Mouse (Mus musculus) neural tube, embryonic 12.5 days (tissue): ENCODE measurements around the gene Polr1e. TPM values are rescaled to one million over a fixed set of nuclear protein-coding genes. Genes with fewer than 3 reads are reported as not detected.

Experiments used
- ATAC-seq: fragments of 200-750 bp; cut with Nextera tagmentation; 2 replicates; pipeline ENCODE4 v1.8.0; 2017; ENCODE audit warnings: low read depth, mild to moderate bottlenecking, moderate TSS enrichment, moderate library complexity; ENCODE audit not compliant: low FRiP score
- H3K27ac ChIP-seq: fragments of 300-500 bp; sonication (generic); 2 replicates; pipeline ENCODE4 v1.5.1; 2016
- H3K27me3 ChIP-seq: fragments of 300-500 bp; sonication (generic); replicated peaks from 2 replicates; pipeline ENCODE4 v1.6.1; 2016; ENCODE audit warnings: mild to moderate bottlenecking
- H3K36me3 ChIP-seq: fragments of 300-500 bp; sonication (generic); 2 replicates; pipeline ENCODE4 v1.6.1; 2016; ENCODE audit warnings: mild to moderate bottlenecking
- H3K4me1 ChIP-seq: fragments of 300-500 bp; sonication (generic); 2 replicates; pipeline ENCODE4 v1.6.1; 2016
- H3K4me2 ChIP-seq: fragments of 300-500 bp; sonication (generic); replicated peaks from 2 replicates; pipeline ENCODE4 v1.6.1; 2016; ENCODE audit warnings: mild to moderate bottlenecking
- H3K4me3 ChIP-seq: fragments of 300-500 bp; sonication (generic); 2 replicates; pipeline ENCODE4 v1.5.1; 2016
- H3K9ac ChIP-seq: fragments of 300-500 bp; sonication (generic); 2 replicates; pipeline ENCODE4 v1.6.1; 2016; ENCODE audit warnings: mild to moderate bottlenecking
- H3K9me3 ChIP-seq: fragments of 300-500 bp; sonication (generic); 2 replicates; pipeline ENCODE4 v1.6.1; 2016; ENCODE audit warnings: mild to moderate bottlenecking
- WGBS: fragments of 180-500 bp; shearing (Covaris S2); methylation state at CpG from one replicate; pipeline ENCODE4 v1.1.7; 2016; 5-methylcytosine and 5-hydroxymethylcytosine counted together
- polyA plus RNA-seq: library from polyadenylated mRNA; unstranded; fragments of >200 nt; fragmentation: Nextera tagmentation; extraction: Ambion mirVana; gene quantifications from 2 replicates; pipeline ENCODE4 v1.2.1, GENCODE M21; 2016

Gene Polr1e
- 43.7 and 47.5 TPM in 2 replicates for polyA plus RNA-seq

- H3K9ac ChIP-seq, result peak within 1 kb of the TSS; percentile 71
- under 1% methylated on average over 29 of the region's 29 CpGs for WGBS
- H3K4me2 ChIP-seq, result peak within 1 kb of the TSS; percentile 97
- H3K4me1 ChIP-seq, result peaks cover 16% of the 10 kb centered on the region
- ATAC-seq, result peak; percentile 94
- H3K4me3 ChIP-seq, result peak within 1 kb of the TSS; percentile 71
- H3K27ac ChIP-seq, result no peak within 1 kb of the TSS
- peaks cover 4% of the 10 kb centered on the region; the same call in 1 of the 2 replicates for H3K36me3 ChIP-seq
- H3K9me3 ChIP-seq, result no peaks in the 10 kb centered on the region
- no peaks in the 10 kb centered on the region for H3K27me3 ChIP-seq
Measured at GRCm38 (mm10) chr4:45018452-45018980, at the start of gene Polr1e. Polr1e (plus strand) TSS chr4:45018583.

GRCm38 (mm10) chr4:44970056-44970455 is 48.3 kb upstream of the Polr1e start:
- Histone ChIP-seq H3K4me3 (no peak overlapping the region), H3K27me3 (no peaks in the 10 kb centered on the region), H3K4me1 (no peaks in the 10 kb centered on the region), H3K9me3 (no peaks in the 10 kb centered on the region), H3K9ac (no peak overlapping the region), H3K4me2 (no peak overlapping the region), H3K27ac (no peak overlapping the region), H3K36me3 (no peaks in the 10 kb centered on the region)
- ATAC-seq, result no peak
- WGBS, result 93% methylated on average over 7 of the region's 7 CpGs

GRCm38 (mm10) chr4:44970612-44971110 is 47.7 kb upstream of the Polr1e start:
- H3K27me3 ChIP-seq, result no peaks in the 10 kb centered on the region
- H3K9ac ChIP-seq, result no peak overlapping the region
- H3K36me3 ChIP-seq, result no peaks in the 10 kb centered on the region
- 24% methylated on average over 10 of the region's 10 CpGs for WGBS
- 0 out of 2 replicates have a peak overlapping the region, but pooled peaks have one; percentile 1 for H3K4me2 ChIP-seq
- no peaks in the 10 kb centered on the region for H3K9me3 ChIP-seq
- H3K4me1 ChIP-seq, result no peaks in the 10 kb centered on the region
- no peak for ATAC-seq
- H3K27ac ChIP-seq, result no peak overlapping the region
- no peak overlapping the region for H3K4me3 ChIP-seq

- Histone ChIP-seq H3K27ac (no peak overlapping the region), H3K9me3 (no peaks in the 10 kb centered on the region), H3K4me2 (peak overlapping the region; percentile 20), H3K4me3 (no peak overlapping the region), H3K36me3 (no peaks in the 10 kb centered on the region), H3K9ac (no peak overlapping the region), H3K4me1 (no peaks in the 10 kb centered on the region), H3K27me3 (no peaks in the 10 kb centered on the region)
- ATAC-seq, result no peak
- WGBS, result 15% methylated on average over 9 of the region's 9 CpGs
Measured at GRCm38 (mm10) chr4:44973450-44973849, 44.9 kb upstream of the Polr1e start.

- 60% methylated on average over 14 of the region's 14 CpGs for WGBS
Measured at GRCm38 (mm10) chr4:44973871-44974270, 44.5 kb upstream of the Polr1e start.

GRCm38 (mm10) chr4:44974331-44974730 is 44.1 kb upstream of the Polr1e start:
- 77% methylated on average over 8 of the region's 8 CpGs for WGBS
- Histone ChIP-seq H3K4me1 (no peaks in the 10 kb centered on the region), H3K27me3 (no peaks in the 10 kb centered on the region), H3K4me2 (no peak overlapping the region), H3K27ac (no peak overlapping the region), H3K4me3 (no peak overlapping the region), H3K9ac (no peak overlapping the region), H3K9me3 (no peaks in the 10 kb centered on the region), H3K36me3 (no peaks in the 10 kb centered on the region)
- no peak for ATAC-seq

More at GRCm38 (mm10) chr4:44973871-44974270, 44.5 kb upstream of the Polr1e start:
- Histone ChIP-seq H3K27ac (no peak overlapping the region), H3K4me3 (no peak overlapping the region), H3K4me2 (peak overlapping the region; percentile 20), H3K9me3 (no peaks in the 10 kb centered on the region), H3K27me3 (no peaks in the 10 kb centered on the region), H3K9ac (no peak overlapping the region), H3K36me3 (no peaks in the 10 kb centered on the region), H3K4me1 (no peaks in the 10 kb centered on the region)
- no peak for ATAC-seq

- no peak overlapping the region for H3K4me3 ChIP-seq
- WGBS, result 84% methylated on average over 6 of the region's 6 CpGs
- ATAC-seq, result no peak
- no peaks in the 10 kb centered on the region for H3K27me3 ChIP-seq
- peaks cover 5% of the 10 kb centered on the region; the same call in 1 of the 2 replicates for H3K4me1 ChIP-seq
- no peaks in the 10 kb centered on the region for H3K9me3 ChIP-seq
- no peaks in the 10 kb centered on the region for H3K36me3 ChIP-seq
- H3K4me2 ChIP-seq, result no peak overlapping the region
- H3K9ac ChIP-seq, result no peak overlapping the region
- H3K27ac ChIP-seq, result no peak overlapping the region
Measured at GRCm38 (mm10) chr4:44976026-44976615, 42.3 kb upstream of the Polr1e start.

GRCm38 (mm10) chr4:44976921-44977710 is 41.3 kb upstream of the Polr1e start:
- no peak for ATAC-seq
- no peak overlapping the region for H3K4me2 ChIP-seq
- H3K27ac ChIP-seq, result no peak overlapping the region
- H3K27me3 ChIP-seq, result no peaks in the 10 kb centered on the region
- H3K4me3 ChIP-seq, result no peak overlapping the region
- WGBS, result 91% methylated on average over 10 of the region's 10 CpGs
- no peaks in the 10 kb centered on the region for H3K36me3 ChIP-seq
- H3K9me3 ChIP-seq, result no peaks in the 10 kb centered on the region
- H3K9ac ChIP-seq, result no peak overlapping the region
- peaks cover 14% of the 10 kb centered on the region; the same call in 1 of the 2 replicates for H3K4me1 ChIP-seq

GRCm38 (mm10) chr4:44978175-44978574 is 40.2 kb upstream of the Polr1e start:
- H3K4me3 ChIP-seq, result no peak overlapping the region
- H3K4me1 ChIP-seq, result peaks cover 22% of the 10 kb centered on the region
- no peak for ATAC-seq
- no peaks in the 10 kb centered on the region for H3K36me3 ChIP-seq
- no peak overlapping the region for H3K27ac ChIP-seq
- no peaks in the 10 kb centered on the region for H3K27me3 ChIP-seq
- no peaks in the 10 kb centered on the region for H3K9me3 ChIP-seq
- H3K9ac ChIP-seq, result no peak overlapping the region
- no peak overlapping the region for H3K4me2 ChIP-seq
- WGBS, result 82% methylated on average over 5 of the region's 5 CpGs

- WGBS, result 73% methylated on average over 7 of the region's 7 CpGs
- Histone ChIP-seq H3K9me3 (no peaks in the 10 kb centered on the region), H3K4me3 (no peak overlapping the region), H3K27ac (no peak overlapping the region), H3K4me2 (no peak overlapping the region), H3K9ac (no peak overlapping the region), H3K27me3 (no peaks in the 10 kb centered on the region), H3K4me1 (peaks cover 23% of the 10 kb centered on the region), H3K36me3 (peaks cover 3% of the 10 kb centered on the region; the same call in 1 of the 2 replicates)
- ATAC-seq, result no peak
Measured at GRCm38 (mm10) chr4:44979794-44980338, 38.5 kb upstream of the Polr1e start.

GRCm38 (mm10) chr4:44981280-44981973 is 37.0 kb upstream of the Polr1e start, which contains the start of gene Grhpr:
Grhpr (plus strand) TSS chr4:44981395.
- Histone ChIP-seq H3K36me3 (peaks cover 8% of the 10 kb centered on the region; the same call in 1 of the 2 replicates), H3K4me1 (peaks cover 23% of the 10 kb centered on the region), H3K27me3 (no peaks in the 10 kb centered on the region), H3K27ac (peak within 1 kb of the TSS; percentile 17; the same call in 1 of the 2 replicates), H3K4me2 (peak within 1 kb of the TSS; percentile 86), H3K9ac (peak within 1 kb of the TSS; percentile 69), H3K4me3 (peak within 1 kb of the TSS; percentile 66), H3K9me3 (no peaks in the 10 kb centered on the region)
- 1% methylated on average over 40 of the region's 40 CpGs for WGBS
- peak; percentile 91 for ATAC-seq
